Mouse (Mus musculus): ENCODE measurements around the gene Sez6l2.
"Not testable (repeated sequence)": the region's sequence is repeated elsewhere in the genome, so short reads cannot be mapped to it uniquely, and the experiment has no call there.

Sez6l2 gene

DNA sequence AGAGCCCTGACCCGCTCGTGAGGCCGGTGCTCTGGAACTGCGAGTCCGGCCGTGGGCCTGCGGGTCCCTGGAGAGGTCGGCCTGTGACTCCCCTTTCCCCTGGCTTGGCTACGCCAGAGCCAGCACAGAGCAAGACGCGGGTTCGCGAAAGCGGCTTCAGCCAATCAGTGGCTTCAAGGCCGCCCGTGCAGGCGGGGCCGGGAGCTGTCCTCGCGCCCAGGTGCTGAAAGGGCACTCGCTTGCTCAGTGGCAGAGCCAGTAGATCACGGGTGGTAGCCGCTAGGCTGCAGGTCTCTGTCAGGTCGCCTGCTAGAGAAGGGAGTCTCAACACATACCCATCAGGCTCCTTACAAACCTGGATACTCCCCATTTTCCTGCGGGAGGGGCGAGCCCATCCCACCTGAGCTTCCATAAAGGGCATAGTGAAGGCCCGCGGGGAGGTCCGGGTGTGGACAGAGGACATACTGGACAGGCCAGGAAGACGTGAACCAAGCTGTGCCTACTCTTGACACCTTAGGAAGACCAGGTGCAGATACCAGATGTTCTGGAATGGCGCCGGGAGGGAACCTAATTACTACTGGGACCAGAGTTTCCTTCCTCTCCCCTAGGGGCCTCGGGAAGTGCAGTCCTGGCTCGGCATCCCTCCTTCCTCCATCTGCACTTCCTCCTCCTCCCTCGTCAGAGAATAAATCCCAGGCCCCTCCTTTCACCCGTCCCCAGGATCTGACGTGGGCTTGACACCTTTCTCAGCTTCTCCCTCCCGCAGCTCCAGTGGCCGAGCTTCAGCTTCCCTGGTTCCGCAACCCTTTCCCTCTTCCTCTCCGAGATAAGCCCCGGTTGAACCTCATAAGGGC, at the start of gene Sez6l2:
TSS of gene Sez6l2 (plus strand) at position 771 of the 854 bp plus-strand sequence.
- DNase-seq (ENCODE audit: low spot score), result peak; percentile 76

DNA sequence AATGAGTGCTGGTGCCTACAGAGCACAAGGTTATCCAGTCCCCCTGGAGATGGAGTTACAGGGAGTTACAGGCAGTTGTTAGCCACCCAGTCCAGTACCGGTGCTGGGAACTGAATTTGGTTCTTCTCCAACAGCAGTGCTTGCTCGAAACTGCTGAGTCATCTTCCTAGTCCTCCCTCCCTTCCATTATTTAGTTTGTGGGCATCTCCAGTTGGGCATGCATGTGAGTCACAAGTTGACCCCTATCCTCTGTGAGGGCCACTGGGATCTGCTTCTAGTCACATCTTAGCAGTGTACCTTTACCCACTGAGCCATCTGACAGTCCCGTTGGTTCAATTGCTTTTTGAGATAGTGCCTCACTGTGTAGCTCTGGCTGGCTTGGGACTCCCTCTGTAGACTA, 44.8 kb upstream of the Sez6l2 start:
- DNase-seq (ENCODE audit: low spot score), result no peak

DNA sequence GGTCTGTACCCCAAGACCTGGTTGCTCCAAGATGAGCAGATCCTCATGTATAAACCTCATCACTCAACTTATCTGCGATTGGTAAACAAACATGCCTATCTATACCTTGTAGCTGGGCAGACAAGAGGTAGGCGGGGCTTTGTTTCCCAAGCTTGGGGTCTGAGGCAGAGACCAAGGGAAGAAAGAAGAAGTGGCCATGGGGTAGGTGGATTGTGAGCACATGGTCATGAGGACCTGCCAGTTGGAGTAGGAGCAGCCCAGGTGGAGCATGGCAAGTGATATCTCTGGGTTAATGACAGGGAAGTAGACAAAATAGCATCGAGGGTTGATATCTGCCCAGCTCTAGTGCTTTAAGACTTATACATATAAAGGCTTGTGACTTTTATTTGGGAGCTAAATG, 35.5 kb upstream of the Sez6l2 start:
- DNase-seq (ENCODE audit: low spot score), result no peak

DNA sequence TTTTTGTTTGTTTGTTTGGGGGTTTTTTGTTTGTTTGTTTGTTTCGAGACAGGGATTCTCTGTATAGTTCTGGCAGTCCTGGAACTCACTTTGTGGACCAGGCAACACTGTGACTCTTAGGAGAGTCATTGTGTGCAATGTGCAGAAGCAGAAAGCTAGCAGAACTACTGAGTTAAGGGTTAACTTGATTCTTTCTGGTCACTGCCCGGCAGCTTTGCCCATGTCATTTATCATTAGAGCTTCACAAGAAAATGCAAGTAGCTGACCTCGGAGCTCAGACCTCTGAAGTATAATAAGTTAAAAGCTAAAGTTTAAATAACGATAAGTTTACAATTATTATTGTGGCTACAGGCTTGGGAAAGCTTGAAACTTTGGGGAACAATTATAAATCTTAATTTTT, 32.0 kb upstream of the Sez6l2 start:
- DNase-seq (ENCODE audit: low spot score), result not testable (repeated sequence)

DNA sequence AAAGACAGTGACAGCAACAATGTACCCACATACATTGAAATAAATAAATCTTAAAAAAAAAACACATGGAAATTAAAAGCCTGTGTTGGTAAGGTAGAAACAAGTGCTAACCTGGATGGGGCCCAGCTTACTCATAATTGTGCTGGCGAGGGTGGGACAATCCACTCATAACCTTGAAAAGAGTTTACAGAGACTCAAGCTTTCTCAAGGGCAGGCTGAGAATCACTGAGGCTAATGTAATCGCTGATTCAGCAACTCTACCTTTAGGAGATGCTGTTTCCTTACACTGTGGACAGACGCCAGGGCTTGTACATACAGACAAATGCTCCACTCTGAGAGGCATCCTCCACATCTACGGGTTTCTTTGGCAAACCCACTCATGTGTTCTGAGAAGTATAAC, 30.4 kb upstream of the Sez6l2 start:
- DNase-seq (ENCODE audit: low spot score), result no peak

DNA sequence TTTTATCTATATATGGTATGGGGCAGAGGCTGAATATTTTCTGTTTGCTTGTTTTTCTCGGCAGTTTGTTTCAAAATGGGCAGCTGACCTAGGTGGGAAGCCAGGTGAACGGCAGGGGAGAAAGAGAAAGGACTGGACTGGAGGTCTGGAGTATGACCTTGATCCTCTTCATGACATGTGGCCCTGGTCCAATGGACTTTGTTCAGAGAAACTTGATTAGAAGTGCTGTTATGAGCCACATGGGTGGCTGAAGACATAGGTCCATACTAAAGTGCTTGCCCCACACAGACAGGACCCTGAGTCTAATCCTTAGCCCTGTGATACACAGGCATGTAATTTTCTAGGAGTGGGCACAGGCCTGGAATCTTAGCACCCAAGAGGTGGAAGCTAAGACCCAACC, 28.8 kb upstream of the Sez6l2 start:
- no peak for DNase-seq (ENCODE audit: low spot score)

DNA sequence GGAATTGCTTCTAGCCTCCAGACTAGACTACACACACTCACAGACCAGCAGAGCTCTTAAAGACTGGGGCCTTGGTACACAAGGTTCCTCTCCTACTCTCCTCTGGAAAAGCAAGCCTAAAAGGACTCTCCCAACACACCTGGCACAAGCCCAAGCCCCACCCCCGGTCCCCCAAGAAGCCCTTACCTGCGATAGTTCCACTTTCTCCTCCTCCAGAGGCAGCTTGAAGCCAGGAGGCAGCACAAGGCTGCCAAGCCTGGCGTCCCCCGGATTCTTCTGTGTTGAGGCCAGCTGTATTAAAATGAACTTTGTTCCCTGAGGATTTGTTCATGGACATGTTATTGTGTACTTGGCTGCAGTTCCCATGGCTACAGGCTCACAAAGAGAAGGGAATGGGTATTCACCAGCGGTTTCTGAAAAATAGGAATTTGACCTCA, 27.7 kb upstream of the Sez6l2 start, which contains the start of gene Tmem219:
TSS of gene Tmem219 (minus strand) at position 294 of the 437 bp plus-strand sequence.
- DNase-seq (ENCODE audit: low spot score), result no peak

DNA sequence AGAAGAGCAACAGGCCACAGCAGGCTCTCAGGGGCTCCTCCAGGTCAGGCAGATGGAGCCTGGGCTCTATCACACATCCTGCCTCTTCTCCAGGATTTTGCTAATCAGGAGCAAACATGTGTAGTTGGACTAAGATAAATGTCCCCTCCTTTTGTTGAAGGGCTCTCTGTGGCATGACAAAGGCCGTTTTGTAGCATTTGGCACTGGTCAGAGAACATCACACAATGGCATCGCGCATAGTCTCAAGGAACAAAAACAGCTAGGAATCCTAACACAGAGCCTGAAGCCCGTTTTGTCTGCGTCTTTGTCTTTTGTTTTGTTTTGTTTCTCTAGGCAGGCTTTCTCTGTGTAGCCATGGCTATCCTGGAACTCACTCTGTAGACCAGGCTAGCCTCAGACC, 26.4 kb upstream of the Sez6l2 start:
- no peak for DNase-seq (ENCODE audit: low spot score)

DNA sequence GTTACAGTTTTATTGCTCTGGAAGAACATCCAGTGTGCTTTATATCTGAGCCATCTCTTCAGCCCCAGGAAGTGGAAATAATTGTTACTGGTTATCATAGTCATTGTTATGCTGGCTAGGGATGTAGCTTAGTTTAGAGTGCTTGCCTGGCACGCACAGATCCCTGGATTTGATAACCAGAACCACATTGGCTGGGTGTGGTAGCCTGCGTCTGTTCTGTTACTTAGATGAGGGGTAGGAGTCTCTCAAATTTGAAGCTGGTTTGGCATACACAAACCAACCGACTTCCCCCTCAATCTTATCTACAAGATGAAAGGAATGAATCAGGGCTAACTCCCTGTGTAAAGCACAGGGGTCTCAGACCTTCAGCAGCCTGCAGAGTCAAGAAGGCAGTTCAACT, 24.1 kb upstream of the Sez6l2 start:
- DNase-seq (ENCODE audit: low spot score), result no peak

DNA sequence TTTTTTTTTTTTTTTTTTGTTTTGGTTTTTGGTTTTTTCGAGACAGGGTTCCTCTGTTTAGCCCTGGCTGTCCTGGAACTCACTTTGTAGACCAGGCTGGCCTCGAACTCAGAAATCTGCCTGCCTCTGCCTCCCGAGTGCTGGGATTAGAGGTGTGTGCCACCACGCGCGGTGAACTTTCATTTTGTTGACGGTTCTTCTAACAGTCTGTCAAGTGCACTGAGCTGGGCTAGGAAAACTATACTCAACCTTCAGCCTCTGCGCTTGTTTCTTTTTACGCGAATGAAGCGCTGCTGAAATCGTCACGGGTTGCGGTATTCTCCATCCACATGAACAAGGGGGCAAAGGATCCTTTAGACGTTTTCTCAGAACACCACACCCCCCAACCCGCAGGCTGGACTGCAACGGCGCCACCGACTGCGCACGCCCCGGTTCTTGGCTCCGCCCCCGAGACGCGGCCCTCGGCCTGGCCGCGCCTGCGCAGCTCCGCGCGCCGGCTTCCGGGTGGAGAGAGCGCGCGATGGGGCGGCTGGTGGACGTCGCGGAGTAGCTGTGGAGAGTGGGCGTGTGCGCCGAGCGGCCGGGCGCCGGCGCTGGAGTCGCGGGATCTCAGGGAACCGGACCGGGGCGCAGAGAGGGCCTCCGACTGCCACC, 21.9 kb upstream of the Sez6l2 start, which contains the start of gene Kctd13:
TSS of gene Kctd13 (plus strand) at position 496 of the 654 bp plus-strand sequence.
- peak; percentile 93 for DNase-seq (ENCODE audit: low spot score)

DNA sequence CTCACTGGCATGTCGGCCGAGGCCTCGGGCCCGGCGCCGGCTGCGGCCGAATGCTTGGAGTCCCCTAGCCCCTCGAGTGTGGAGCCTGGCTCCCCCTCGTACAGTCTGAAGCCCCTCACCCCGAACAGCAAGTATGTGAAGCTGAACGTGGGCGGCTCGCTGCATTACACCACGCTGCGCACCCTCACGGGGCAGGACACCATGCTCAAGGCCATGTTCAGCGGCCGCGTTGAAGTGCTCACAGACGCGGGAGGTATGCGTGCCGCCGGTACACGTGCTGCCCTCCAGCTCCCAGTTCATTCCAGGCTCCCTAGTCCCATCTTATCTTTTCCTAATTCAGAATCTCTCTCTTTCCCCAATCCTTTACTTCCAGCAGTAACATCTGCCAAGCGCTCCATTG, 21.3 kb upstream of the Sez6l2 start:
- no peak for DNase-seq (ENCODE audit: low spot score)

DNA sequence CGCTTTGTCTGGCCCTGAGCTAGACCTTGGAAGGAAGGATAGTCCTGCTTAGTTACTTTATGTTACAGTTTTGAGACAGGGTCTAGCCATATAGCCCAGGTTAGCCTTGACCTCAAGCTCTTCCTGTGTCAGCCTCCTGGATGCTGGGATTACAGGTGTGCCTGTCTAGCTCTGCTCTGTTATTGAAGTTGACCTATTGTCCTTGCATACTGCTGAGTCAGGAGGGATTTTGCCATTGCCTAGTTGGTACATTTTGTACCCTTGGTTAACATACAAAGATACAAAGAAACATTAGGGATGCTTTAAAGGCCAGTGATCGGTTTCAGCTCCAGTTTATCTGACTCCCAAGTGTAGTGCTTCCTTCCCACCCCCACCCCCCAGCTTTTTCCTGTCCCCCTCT, 17.7 kb upstream of the Sez6l2 start:
- DNase-seq (ENCODE audit: low spot score), result no peak

DNA sequence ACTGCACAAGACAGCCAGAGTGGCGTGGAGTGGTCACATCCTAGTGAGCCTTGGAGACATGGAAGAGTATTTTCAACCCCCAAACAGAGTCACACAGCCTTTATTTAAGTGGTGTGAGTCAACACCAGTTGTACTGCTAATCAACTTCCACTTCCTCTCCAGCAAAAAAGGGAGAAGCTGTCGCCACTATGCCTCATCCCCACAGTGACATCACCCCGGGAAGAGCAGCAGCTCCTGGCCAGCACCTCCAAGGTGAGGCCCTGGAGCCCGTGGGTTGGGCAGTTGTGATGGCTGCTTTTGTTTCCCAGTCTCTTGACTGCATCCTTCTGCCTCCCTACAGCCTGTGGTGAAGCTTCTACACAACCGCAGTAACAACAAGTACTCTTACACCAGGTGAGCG, 9.2 kb upstream of the Sez6l2 start:
- DNase-seq (ENCODE audit: low spot score), result no peak

DNA sequence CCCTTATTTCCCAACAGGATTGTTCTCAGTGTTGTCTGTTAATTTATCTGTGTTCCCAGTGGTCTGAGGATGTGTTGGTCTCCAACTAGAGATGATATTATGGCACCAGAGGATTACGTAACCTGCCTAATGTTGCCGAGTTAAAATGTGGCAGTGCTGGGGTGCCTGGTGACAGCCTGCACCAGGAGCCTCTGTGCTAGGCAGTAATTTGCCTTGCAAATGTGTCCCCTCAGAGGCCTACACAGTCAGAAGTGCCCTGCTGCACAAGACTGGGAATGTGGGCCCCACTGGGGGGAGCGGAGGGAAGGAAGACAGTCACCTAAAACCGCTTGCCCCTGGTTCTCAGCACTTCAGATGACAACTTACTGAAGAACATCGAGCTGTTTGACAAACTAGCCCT, 8.6 kb upstream of the Sez6l2 start:
- DNase-seq (ENCODE audit: low spot score), result peak; percentile 70

DNA sequence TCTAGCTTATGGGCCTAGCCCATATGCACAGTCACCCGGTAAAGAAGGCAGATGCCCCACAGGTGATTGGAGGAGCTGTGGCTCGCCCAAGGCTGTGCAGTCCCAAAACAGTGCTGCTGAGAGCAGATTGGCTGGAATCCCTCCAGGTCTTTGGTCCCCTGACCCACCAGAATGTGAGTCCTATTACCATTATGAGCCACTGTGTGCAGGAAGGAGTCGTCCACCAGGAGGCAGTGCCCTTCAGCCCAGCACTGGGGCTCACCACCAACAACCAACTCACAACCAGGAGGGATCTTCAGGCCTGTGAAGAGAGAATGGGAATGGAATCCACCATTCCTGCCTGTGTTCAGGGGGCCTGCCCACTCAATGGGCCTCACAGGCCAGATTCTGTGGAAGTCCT, 3.8 kb upstream of the Sez6l2 start:
- peak; percentile 54 for DNase-seq (ENCODE audit: low spot score)

DNA sequence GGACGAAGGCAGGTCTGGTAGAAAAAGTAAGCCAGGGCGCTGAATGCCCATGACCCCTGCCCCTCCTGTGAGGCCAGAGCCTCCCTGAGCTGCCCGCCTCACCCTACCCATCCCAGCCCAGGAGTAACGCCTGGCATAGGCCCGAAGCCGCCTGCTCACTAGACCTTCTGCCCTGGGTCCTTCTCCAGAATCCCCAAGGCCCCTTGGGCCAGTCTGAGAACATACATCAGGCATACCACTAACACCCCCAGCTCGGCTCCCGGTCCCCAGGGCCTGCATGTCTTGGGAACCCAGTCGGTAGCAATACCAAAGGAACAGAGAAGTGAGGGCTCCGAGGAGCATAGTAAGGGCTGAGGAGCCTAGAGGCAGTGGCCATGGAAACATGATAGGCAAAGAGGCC, 1.7 kb upstream of the Sez6l2 start:
- no peak for DNase-seq (ENCODE audit: low spot score)

DNA sequence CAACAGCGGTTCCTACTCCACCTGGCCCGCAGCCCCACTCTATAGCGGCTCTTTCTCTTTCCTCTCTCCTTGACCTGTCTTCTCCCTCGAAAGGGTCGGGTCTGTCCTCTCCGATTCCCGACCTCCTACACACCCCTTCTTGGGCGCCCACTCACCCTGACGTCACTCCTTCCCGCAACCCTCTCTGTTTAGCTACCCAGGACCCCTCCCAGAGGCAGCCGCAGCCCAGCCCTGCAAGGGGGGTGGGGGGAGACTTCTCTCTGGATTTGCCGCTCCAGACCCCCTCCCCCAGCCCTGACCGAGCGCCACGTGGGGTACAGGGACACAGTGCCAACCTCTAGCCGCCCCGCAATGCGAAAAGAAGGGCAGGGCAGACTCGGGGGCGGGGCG, 965 bp upstream of the Sez6l2 start, which contains the start of gene Asphd1:
TSS of gene Asphd1 (minus strand) at position 180 of the 390 bp plus-strand sequence.
- DNase-seq (ENCODE audit: low spot score), result peak; percentile 61

DNA sequence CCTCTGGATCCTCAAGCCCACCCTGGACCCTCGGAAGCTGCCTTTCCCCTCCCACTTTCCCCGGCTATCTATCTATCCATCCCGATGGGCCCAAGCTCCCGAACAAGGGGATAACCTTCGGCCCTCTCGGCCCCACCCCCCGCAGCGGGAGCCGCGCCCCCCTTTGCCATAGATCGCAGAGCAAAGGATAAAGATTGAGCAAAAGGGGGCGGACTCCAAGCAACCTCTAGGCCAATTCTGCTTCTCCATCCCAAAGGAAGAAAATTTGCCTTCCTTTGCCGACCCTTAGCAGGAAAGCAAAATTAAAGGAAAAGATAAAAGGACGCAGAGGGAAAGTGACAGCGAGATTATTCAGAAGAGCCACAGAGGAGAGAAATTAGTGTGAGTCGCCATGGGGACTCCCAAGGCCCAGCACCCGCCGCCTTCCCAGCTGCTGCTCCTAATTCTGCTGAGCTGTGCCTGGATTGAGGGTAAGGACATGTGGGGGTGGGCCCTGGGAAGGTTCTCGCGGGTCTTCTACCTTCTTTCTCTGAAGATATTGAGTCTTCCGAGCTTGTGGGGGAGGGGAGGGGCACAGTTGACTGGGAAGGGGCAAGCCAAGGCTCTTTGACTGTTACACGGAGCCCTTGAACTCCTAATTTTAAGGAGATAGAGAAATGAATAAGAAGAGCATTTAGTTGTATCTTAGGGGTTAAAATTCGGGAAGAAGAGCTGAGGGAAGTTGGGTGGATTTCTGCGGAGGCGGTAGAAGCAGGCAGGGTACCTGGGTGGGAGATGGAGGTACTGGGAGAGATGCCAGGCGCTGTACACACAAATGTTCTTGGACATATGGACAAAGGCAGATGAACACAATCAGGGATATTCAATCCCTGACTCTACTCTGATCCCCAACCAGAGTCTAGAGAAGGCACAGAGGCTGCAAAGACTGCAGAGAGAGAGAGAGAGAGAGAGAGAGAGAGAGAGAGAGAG, 568 bp downstream of the Sez6l2 start:
- DNase-seq (ENCODE audit: low spot score), result no peak

DNA sequence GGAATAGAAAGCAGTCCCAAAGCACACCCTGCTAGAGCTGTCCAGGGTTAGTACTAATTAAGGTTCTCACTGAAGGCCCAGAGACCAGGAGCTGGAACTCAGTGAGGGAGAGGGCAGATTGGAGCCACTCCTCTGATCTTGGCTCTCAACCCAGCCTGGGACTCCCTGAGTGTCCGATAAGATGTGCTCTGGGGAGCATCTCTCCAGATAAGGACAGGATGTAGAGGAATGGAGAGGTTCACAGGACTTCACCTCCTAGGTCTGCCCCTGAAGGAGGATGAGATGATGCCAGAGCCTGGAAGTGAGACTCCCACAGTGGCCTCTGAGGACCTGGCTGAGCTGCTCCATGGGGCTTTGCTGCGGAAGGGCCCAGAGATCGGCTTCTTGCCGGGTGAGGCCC, 1.4 kb downstream of the Sez6l2 start:
- DNase-seq (ENCODE audit: low spot score), result no peak

DNA sequence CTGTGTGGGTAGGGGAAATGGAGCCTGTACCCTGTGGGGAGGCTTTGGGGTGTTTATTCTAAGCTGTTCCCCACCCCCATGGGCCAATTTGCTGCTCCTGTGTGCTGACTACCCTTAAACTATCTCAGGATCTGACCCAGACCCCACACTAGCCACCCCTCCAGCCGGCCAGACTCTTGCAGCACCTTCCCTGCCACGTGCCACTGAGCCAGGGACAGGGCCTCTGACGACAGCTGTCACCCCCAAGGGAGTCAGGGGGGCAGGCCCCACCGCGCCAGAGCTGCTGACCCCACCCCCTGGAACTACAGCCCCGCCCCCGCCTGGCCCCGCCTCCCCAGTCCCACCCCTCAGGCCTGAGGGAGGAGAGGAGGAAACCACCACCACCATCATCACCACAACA, 2.3 kb downstream of the Sez6l2 start:
- no peak for DNase-seq (ENCODE audit: low spot score)

DNA sequence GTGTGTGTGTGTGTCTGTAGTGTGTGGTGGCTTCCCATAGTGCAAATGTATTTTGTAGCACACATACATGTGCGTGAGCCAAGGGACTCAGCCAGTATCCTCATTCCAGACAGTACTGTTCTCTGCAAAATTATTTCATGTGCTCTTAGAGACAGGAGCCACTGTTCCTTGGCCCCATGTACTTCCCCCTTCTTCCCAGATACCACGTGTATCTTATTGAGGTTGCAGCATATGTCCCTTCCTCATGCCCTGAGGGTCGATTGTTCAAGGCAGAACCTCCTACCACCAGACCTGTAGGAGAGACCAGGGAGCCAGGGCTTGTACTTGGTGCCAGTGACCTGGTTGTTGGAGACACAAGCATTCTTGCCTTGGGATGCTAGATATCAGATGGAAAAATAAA, 4.8 kb downstream of the Sez6l2 start:
- DNase-seq (ENCODE audit: low spot score), result no peak

DNA sequence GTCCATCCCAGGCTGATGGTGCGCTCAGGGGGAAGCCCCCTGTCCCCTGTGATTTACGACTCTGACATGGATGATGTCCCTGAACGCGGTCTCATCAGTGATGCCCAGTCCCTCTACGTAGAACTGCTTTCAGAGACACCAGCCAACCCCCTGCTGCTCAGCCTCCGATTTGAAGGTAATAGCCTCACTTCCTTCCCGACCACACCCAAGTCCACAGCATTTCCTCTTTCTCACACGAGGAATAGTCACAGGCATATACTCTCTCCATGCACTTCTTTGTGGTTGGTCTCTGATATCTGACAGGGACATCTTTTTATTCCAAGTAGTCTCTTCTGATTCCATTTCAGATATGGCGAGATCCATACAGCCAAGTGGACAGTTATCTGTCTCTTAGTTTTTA, 9.4 kb downstream of the Sez6l2 start:
- no peak for DNase-seq (ENCODE audit: low spot score)
